Mouse (Mus musculus): ENCODE data around the gene Kif1c. TPM values are rescaled to one million over a fixed set of nuclear protein-coding genes. Genes with fewer than 3 reads are reported as not detected.

Kif1c gene
- polyA plus RNA-seq, 1 experiment from 2014 or later: 4.9 TPM

DNA sequence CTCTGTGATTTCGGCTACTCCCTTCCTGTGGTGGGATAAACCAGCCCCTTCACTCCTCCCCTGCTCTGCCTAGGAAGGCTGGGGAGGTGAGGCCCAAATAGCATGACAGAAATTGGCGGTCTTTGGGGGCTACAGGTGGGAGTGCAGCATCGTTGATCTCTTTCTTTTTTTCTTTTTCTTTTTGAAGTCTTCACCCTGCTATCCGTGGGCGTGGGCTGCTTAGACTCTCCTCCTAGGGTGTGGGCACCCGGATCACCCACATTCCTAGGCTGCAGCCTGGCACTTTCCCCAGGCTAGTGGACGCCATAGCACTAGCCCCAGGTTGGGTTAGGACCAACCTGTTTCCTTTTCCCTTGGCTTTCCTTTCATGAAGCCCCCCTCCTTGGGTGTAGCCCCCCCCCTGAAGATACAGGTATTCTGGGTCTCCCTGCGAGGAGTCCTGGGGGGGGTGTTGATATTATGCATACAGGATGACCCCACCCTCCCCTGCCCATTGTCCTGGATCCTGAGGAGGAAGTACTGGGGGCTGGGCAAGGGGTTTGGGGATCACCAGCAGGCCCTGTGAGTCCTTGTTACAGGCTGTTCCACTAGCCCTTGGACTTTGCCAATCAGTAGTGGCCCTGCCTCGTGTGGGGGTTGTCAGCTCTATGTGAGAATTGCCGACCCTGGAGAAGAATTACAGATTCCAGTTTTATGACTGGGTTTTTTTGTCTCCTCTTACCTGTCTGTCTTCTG, 1.0 kb downstream of the Kif1c start:
- no peak for ATAC-seq (ENCODE audit: low FRiP score)
- H3K4me1 ChIP-seq (replicated peaks; ENCODE audit: control insufficient read depth, insufficient read depth, low read length): peaks cover 21% of the 10 kb centered on the region
- no peaks in the 10 kb centered on the region for H3K9me3 ChIP-seq (ENCODE audit: control insufficient read depth, low read length)
- H3K4me2 ChIP-seq (replicated peaks): peak overlapping the region; percentile 91
- H3K27me3 ChIP-seq (ENCODE audit: control insufficient read depth, insufficient read depth, low read length): no peaks in the 10 kb centered on the region
- H3K27ac ChIP-seq: 0 out of 2 replicates have a peak overlapping the region, but pooled peaks have one; percentile 95
- peaks cover 28% of the 10 kb centered on the region for H3K36me3 ChIP-seq (replicated peaks; ENCODE audit: control insufficient read depth, insufficient read depth)
- 13% methylated on average over 10 of the region's 10 CpGs for WGBS
- DNase-seq (ENCODE audit: low spot score): no peak
- peak overlapping the region; percentile 95 for H3K9ac ChIP-seq
- H3K4me3 ChIP-seq (replicated peaks; ENCODE audit: low read length): peak overlapping the region; percentile 99

DNA sequence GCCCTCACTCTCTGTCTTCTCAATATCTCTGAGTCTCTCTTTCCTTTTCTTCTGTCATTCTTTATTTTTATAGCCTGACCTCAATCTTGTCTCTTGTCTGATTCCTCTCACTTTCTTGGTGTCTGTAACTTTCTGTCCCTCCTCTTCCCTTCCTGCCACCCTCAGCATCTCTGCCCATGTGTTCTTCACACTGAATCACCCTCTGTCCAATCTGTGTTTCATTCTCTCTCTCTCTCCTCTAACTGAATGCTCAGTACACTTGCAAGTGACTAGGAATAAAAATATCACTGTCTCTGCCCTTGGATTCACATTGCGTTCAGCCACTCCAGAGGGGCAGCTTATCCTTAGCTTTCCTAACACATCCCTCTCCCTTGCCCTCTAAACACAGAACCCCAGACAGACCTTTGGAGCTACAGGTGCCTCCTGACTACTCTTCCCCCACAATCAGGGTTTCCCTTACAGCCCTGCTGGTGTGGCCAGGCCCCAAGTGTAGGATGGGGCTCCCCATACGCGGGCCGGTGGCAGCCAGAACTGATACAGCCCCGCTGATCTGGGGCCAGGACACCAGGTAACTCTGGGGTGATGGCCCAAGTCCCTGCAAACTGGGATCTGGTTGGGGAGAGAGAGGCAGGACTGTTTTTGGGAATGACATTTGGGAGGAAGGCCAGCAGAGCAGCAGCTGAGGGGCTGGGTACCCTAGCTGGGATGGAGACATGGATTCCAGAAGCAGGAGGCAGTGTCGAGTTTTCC, 1.8 kb downstream of the Kif1c start:
- Histone ChIP-seq H3K27me3 (ENCODE audit: control insufficient read depth, insufficient read depth, low read length) (no peaks in the 10 kb centered on the region), H3K9ac (peak overlapping the region; percentile 95; the same call in 1 of the 2 replicates), H3K4me1 (replicated peaks; ENCODE audit: control insufficient read depth, insufficient read depth, low read length) (peaks cover 21% of the 10 kb centered on the region), H3K27ac (no peak overlapping the region), H3K36me3 (replicated peaks; ENCODE audit: control insufficient read depth, insufficient read depth) (peaks cover 36% of the 10 kb centered on the region), H3K9me3 (ENCODE audit: control insufficient read depth, low read length) (no peaks in the 10 kb centered on the region), H3K4me2 (replicated peaks) (peak overlapping the region; percentile 91), H3K4me3 (replicated peaks; ENCODE audit: low read length) (peak overlapping the region; percentile 99; the same call in 1 of the 2 replicates)
- no peak for ATAC-seq (ENCODE audit: low FRiP score)
- 81% methylated on average over 6 of the region's 6 CpGs for WGBS
- no peak for DNase-seq (ENCODE audit: low spot score)

DNA sequence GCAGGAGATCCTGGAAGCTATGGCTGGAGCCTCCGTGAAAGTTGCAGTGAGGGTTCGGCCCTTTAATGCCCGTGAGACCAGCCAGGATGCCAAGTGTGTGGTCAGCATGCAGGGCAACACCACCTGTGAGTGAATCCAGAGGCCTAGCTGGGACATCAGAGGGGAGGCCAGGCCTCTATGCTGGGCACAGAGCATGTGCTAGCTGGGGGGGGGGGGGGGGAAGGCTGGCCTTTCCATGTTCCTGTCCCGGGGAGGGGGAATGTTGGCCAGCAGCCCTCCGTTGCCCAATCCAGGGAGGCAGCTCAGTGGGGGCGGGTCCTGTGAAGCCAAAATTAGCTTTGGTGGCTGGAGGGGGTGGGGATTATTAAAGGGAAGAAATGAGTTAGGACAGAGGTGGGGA, 2.4 kb downstream of the Kif1c start:
- 73% methylated on average over 6 of the region's 6 CpGs for WGBS
- Histone ChIP-seq H3K9ac (no peak overlapping the region), H3K4me1 (replicated peaks; ENCODE audit: control insufficient read depth, insufficient read depth, low read length) (peaks cover 21% of the 10 kb centered on the region), H3K36me3 (replicated peaks; ENCODE audit: control insufficient read depth, insufficient read depth) (peaks cover 42% of the 10 kb centered on the region), H3K4me2 (replicated peaks) (no peak overlapping the region), H3K27me3 (ENCODE audit: control insufficient read depth, insufficient read depth, low read length) (no peaks in the 10 kb centered on the region), H3K4me3 (replicated peaks; ENCODE audit: low read length) (no peak overlapping the region), H3K27ac (no peak overlapping the region), H3K9me3 (ENCODE audit: control insufficient read depth, low read length) (no peaks in the 10 kb centered on the region)
- DNase-seq (ENCODE audit: low spot score): no peak
- ATAC-seq (ENCODE audit: low FRiP score): no peak

DNA sequence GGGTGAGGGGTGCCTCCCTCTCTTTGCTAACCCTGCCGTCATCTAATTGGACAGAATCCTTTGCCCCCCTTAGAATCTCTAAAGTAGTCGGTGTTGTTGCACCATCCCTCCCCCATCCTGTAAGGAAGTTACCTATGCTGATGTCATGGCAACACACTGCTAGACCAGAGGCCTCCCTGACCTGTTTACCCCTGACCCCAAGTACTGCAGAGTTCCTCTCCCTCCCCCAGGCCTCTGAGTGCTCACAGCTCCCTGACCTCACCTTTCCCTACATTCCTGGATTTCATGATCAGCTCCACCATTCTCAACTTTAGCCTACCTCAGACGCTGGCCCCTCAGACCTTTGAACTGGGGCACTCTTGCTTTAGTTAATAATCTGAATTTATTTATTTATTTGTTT, 5.8 kb downstream of the Kif1c start:
- H3K9me3 ChIP-seq (ENCODE audit: control insufficient read depth, low read length): no peaks in the 10 kb centered on the region
- 86% methylated on average over 3 of the region's 3 CpGs for WGBS
- H3K4me2 ChIP-seq (replicated peaks): no peak overlapping the region
- DNase-seq (ENCODE audit: low spot score): no peak
- no peaks in the 10 kb centered on the region for H3K27me3 ChIP-seq (ENCODE audit: control insufficient read depth, insufficient read depth, low read length)
- H3K9ac ChIP-seq: no peak overlapping the region
- no peak overlapping the region for H3K4me3 ChIP-seq (replicated peaks; ENCODE audit: low read length)
- H3K36me3 ChIP-seq (replicated peaks; ENCODE audit: control insufficient read depth, insufficient read depth): peaks cover 76% of the 10 kb centered on the region
- H3K4me1 ChIP-seq (replicated peaks; ENCODE audit: control insufficient read depth, insufficient read depth, low read length): peaks cover 16% of the 10 kb centered on the region
- no peak for ATAC-seq (ENCODE audit: low FRiP score)
- no peak overlapping the region for H3K27ac ChIP-seq

DNA sequence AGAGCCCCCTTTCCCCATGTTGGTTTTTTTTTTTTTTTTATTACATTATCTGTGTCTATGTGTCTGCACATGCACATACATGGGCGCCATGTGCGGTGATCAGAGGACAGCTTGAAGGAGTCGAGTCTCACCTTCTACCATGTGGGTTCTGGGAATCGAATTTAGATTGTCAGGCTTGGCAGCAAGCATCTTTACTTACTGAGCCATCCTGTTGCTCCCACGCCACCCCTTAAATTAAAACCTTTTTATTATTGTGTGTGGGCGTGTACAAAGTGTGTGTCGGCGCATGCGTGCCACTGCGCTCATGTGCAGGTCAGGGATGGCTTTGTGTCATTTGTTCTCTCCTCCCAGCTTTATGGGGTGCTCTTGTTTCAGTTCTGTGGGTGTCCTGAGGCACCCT, 10.7 kb downstream of the Kif1c start:
- ATAC-seq (ENCODE audit: low FRiP score) (no peak), DNase-seq (ENCODE audit: low spot score) (no peak)
- peaks cover 80% of the 10 kb centered on the region for H3K36me3 ChIP-seq (replicated peaks; ENCODE audit: control insufficient read depth, insufficient read depth)
- H3K4me3 ChIP-seq (replicated peaks; ENCODE audit: low read length): no peak overlapping the region
- H3K9ac ChIP-seq: no peak overlapping the region
- 95% methylated on average over 10 of the region's 10 CpGs for WGBS
- H3K4me1 ChIP-seq (replicated peaks; ENCODE audit: control insufficient read depth, insufficient read depth, low read length): no peaks in the 10 kb centered on the region
- H3K27ac ChIP-seq: no peak overlapping the region
- no peaks in the 10 kb centered on the region for H3K9me3 ChIP-seq (ENCODE audit: control insufficient read depth, low read length)
- no peak overlapping the region for H3K4me2 ChIP-seq (replicated peaks)
- no peaks in the 10 kb centered on the region for H3K27me3 ChIP-seq (ENCODE audit: control insufficient read depth, insufficient read depth, low read length)

DNA sequence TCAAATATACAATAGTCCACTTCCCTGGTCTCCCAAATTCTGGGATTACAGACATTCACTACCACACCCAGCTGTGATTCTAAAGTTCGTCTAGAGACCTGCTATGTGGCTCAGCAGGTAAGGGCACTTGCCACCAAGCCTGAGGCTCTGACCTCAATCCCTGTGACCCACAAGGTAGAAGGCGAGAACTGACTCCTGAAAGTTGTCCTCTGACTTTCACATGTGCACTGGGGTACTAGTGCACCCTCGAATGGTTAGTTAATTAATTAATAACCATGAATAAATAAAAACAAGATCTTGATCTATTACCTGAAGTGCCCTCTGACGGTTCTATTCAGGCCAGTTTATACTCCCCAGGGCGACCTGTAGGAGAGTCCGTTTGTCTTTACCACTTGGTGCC, 12.9 kb downstream of the Kif1c start:
- H3K27me3 ChIP-seq (ENCODE audit: control insufficient read depth, insufficient read depth, low read length): no peaks in the 10 kb centered on the region
- H3K36me3 ChIP-seq (replicated peaks; ENCODE audit: control insufficient read depth, insufficient read depth): peaks cover 80% of the 10 kb centered on the region
- WGBS: 90% methylated on average over 6 of the region's 6 CpGs
- H3K9ac ChIP-seq: no peak overlapping the region
- H3K27ac ChIP-seq: no peak overlapping the region
- no peaks in the 10 kb centered on the region for H3K4me1 ChIP-seq (replicated peaks; ENCODE audit: control insufficient read depth, insufficient read depth, low read length)
- H3K4me3 ChIP-seq (replicated peaks; ENCODE audit: low read length): no peak overlapping the region
- ATAC-seq (ENCODE audit: low FRiP score): no peak
- H3K9me3 ChIP-seq (ENCODE audit: control insufficient read depth, low read length): no peaks in the 10 kb centered on the region
- H3K4me2 ChIP-seq (replicated peaks): no peak overlapping the region
- no peak for DNase-seq (ENCODE audit: low spot score)

DNA sequence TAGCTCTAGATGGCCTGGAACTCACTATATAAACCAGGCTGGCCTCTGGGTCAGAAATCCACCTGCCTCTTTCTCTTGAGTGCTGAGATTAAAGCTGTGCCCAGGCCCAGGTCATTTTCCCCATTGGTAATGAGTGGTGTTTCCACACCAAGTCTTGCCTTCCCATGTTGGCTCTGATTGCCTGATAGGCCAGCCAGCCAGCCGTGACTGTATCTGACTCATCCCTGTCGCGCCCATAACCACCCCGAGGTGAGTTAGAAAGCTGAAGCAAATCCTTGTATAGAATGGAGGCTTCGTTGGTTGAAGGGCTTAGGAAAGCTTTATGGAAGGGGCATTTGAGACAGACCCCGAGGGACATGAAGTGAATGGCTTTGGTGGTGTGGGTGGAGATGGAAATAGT, 15.5 kb downstream of the Kif1c start:
- H3K4me2 ChIP-seq (replicated peaks): no peak overlapping the region
- H3K27me3 ChIP-seq (ENCODE audit: control insufficient read depth, insufficient read depth, low read length): no peaks in the 10 kb centered on the region
- H3K4me1 ChIP-seq (replicated peaks; ENCODE audit: control insufficient read depth, insufficient read depth, low read length): no peaks in the 10 kb centered on the region
- DNase-seq (ENCODE audit: low spot score) (no peak), ATAC-seq (ENCODE audit: low FRiP score) (no peak)
- H3K9me3 ChIP-seq (ENCODE audit: control insufficient read depth, low read length): no peaks in the 10 kb centered on the region
- no peak overlapping the region for H3K27ac ChIP-seq
- H3K4me3 ChIP-seq (replicated peaks; ENCODE audit: low read length): no peak overlapping the region
- WGBS: 89% methylated on average over 6 of the region's 6 CpGs
- H3K36me3 ChIP-seq (replicated peaks; ENCODE audit: control insufficient read depth, insufficient read depth): peaks cover 80% of the 10 kb centered on the region
- no peak overlapping the region for H3K9ac ChIP-seq

DNA sequence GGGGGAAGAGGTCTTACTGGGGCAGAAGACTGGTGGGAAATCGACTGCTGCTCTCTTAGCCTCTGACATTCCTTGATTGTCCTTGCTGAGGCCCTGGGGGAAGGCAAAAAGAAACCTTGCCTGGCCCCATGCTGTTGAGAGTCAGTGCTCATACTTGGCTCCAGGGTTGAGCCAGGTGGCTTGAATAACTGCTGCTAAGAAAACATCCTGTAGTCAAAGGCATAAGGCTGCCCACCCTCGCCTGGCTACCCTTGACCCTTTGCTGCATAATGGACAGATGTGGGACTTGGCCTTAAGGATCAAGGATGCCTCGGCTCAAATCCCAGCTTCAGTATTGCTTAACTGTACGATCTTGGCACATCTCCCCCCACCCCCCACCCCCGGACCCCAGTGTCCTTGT, 18.1 kb downstream of the Kif1c start:
- Histone ChIP-seq H3K36me3 (replicated peaks; ENCODE audit: control insufficient read depth, insufficient read depth) (peaks cover 78% of the 10 kb centered on the region), H3K4me1 (replicated peaks; ENCODE audit: control insufficient read depth, insufficient read depth, low read length) (no peaks in the 10 kb centered on the region), H3K9me3 (ENCODE audit: control insufficient read depth, low read length) (no peaks in the 10 kb centered on the region), H3K27ac (no peak overlapping the region), H3K4me2 (replicated peaks) (no peak overlapping the region), H3K4me3 (replicated peaks; ENCODE audit: low read length) (no peak overlapping the region), H3K27me3 (ENCODE audit: control insufficient read depth, insufficient read depth, low read length) (no peaks in the 10 kb centered on the region), H3K9ac (no peak overlapping the region)
- WGBS: 77% methylated on average over 5 of the region's 5 CpGs
- ATAC-seq (ENCODE audit: low FRiP score) (no peak), DNase-seq (ENCODE audit: low spot score) (no peak)

DNA sequence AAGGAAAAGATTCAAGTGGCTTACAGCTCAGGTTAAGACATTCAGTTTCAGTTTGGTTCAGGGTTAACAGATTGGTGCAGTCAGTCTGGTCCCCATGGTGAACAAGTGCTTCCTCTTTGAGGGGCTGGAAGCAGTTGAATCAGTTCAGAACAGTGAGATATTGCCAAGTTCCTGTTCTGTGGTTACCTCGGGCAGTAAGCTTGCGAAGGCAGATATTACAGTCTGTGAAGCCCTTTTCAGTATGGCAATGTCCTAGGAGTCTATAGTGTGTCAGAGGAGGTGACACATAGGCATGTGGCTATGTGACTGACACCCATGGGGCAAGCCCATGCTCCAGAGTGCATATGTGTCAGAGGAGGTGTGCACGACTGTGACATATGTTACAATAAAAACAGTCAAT, 20.2 kb downstream of the Kif1c start:
- H3K9me3 ChIP-seq (ENCODE audit: control insufficient read depth, low read length): no peaks in the 10 kb centered on the region
- no peak overlapping the region for H3K27ac ChIP-seq
- no peaks in the 10 kb centered on the region for H3K4me1 ChIP-seq (replicated peaks; ENCODE audit: control insufficient read depth, insufficient read depth, low read length)
- DNase-seq (ENCODE audit: low spot score) (no peak), ATAC-seq (ENCODE audit: low FRiP score) (no peak)
- 95% methylated on average over 3 of the region's 3 CpGs for WGBS
- H3K4me3 ChIP-seq (replicated peaks; ENCODE audit: low read length): no peak overlapping the region
- H3K4me2 ChIP-seq (replicated peaks): no peak overlapping the region
- H3K9ac ChIP-seq: no peak overlapping the region
- peaks cover 95% of the 10 kb centered on the region for H3K36me3 ChIP-seq (replicated peaks; ENCODE audit: control insufficient read depth, insufficient read depth)
- H3K27me3 ChIP-seq (ENCODE audit: control insufficient read depth, insufficient read depth, low read length): no peaks in the 10 kb centered on the region

Data from hindbrain, embryonic 14.5 days (tissue).